Mouse (Mus musculus) T-helper 1 cell (primary cell): ENCODE results near the gene Gm14819.
"Not testable (repeated sequence)": the region's sequence is repeated elsewhere in the genome, so short reads cannot be mapped to it uniquely, and the experiment has no call there.

Experiments
- in situ Hi-C: fragments of 300-600 bp; cut with MboI, MseI; formaldehyde crosslinking; loops from one replicate; pipeline ENCODE4 v1.15.1; 2025; ENCODE audit warnings: high pct_unique_total_duplicates

Gene Gm14819

GRCm38 (mm10) chrX:35403883-35404282 is at the start of gene Gm14819:
Gene Gm14819, plus strand, starts transcription at chrX:35404183.
- in situ Hi-C loops = not testable (repeated sequence)
